Mouse (Mus musculus) heart, embryonic 16.5 days (tissue): ENCODE data around the gene Odf2. TPM values are rescaled to one million over a fixed set of nuclear protein-coding genes. Genes with fewer than 3 reads are reported as not detected.

Experiments used
- ATAC-seq: fragments of 200-750 bp; cut with Nextera tagmentation; replicated peaks from 2 replicates; pipeline ENCODE4 v1.8.0; 2017; ENCODE audit warnings: moderate number of reproducible peaks; ENCODE audit not compliant: insufficient read depth, low FRiP score; ENCODE audit errors: extremely low read depth
- H3K27ac ChIP-seq: fragments of 300-500 bp; sonication (generic); 2 replicates; pipeline ENCODE4 v1.5.1; 2014; ENCODE audit warnings: mild to moderate bottlenecking, low read length, control low read depth, moderate library complexity
- H3K27me3 ChIP-seq: fragments of 300-500 bp; sonication (generic); 2 replicates; pipeline ENCODE4 v1.6.1; 2014; ENCODE audit warnings: low read length, mixed read lengths; ENCODE audit not compliant: control insufficient read depth, insufficient read depth
- H3K36me3 ChIP-seq: fragments of 300-500 bp; sonication (generic); 2 replicates; pipeline ENCODE4 v1.6.1; 2014; ENCODE audit not compliant: control insufficient read depth, insufficient read depth
- H3K4me1 ChIP-seq: fragments of 300-500 bp; sonication (generic); 2 replicates; pipeline ENCODE4 v1.6.1; 2014; ENCODE audit warnings: low read length, mixed read lengths; ENCODE audit not compliant: control insufficient read depth, insufficient read depth
- H3K4me2 ChIP-seq: fragments of 300-500 bp; sonication (generic); 2 replicates; pipeline ENCODE4 v1.6.1; 2014; ENCODE audit warnings: low read depth, mild to moderate bottlenecking, control low read depth, low read length
- H3K4me3 ChIP-seq: fragments of 300-500 bp; sonication (generic); 2 replicates; pipeline ENCODE4 v1.5.1; 2014; ENCODE audit warnings: mild to moderate bottlenecking, control low read depth, low read length
- H3K9ac ChIP-seq: fragments of 300-500 bp; sonication (generic); 2 replicates; pipeline ENCODE4 v1.6.1; 2014; ENCODE audit warnings: low read length, control low read depth
- H3K9me3 ChIP-seq: fragments of 300-500 bp; sonication (generic); replicated peaks from 2 replicates; pipeline ENCODE4 v1.6.1; 2016; ENCODE audit warnings: low read length; ENCODE audit not compliant: control insufficient read depth
- WGBS: fragments of 180-500 bp; shearing (Covaris S2); extraction: QIAGEN DNeasy Blood & Tissue Kit; methylation state at CpG from one replicate; pipeline ENCODE4 v1.1.7; 2014; 5-methylcytosine and 5-hydroxymethylcytosine counted together
- polyA plus RNA-seq: library from polyadenylated mRNA; unstranded; fragments of >200 nt; fragmentation: Nextera tagmentation; extraction: Ambion mirVana; gene quantifications from 2 replicates; pipeline ENCODE4 v1.2.1, GENCODE M21; 2015

Odf2 gene
- polyA plus RNA-seq = 41.3 and 48.1 TPM in 2 replicates

GRCm38 (mm10) chr2:29889066-29889944, at the start of gene Odf2:
Odf2 (plus strand) TSS chr2:29889221.
- 1% methylated on average over 64 of the region's 70 CpGs for WGBS

GRCm38 (mm10) chr2:29839460-29839859, 49.6 kb upstream of the Odf2 start:
- H3K4me2 ChIP-seq = no peak overlapping the region
- H3K9ac ChIP-seq = no peak overlapping the region
- H3K4me3 ChIP-seq = no peak overlapping the region
- no peaks in the 10 kb centered on the region for H3K4me1 ChIP-seq
- no peaks in the 10 kb centered on the region for H3K9me3 ChIP-seq
- peaks cover 18% of the 10 kb centered on the region for H3K36me3 ChIP-seq
- WGBS = 52% methylated on average over 4 of the region's 4 CpGs
- H3K27me3 ChIP-seq = peaks cover 14% of the 10 kb centered on the region
- no peak overlapping the region for H3K27ac ChIP-seq
- no peak for ATAC-seq

More at GRCm38 (mm10) chr2:29889066-29889944, at the start of gene Odf2:
- Histone ChIP-seq H3K4me2 (peak within 1 kb of the TSS; percentile 99), H3K36me3 (peaks cover 16% of the 10 kb centered on the region), H3K4me1 (peaks cover 11% of the 10 kb centered on the region), H3K4me3 (peak within 1 kb of the TSS; percentile 100), H3K9me3 (no peaks in the 10 kb centered on the region), H3K27me3 (no peaks in the 10 kb centered on the region), H3K27ac (peak within 1 kb of the TSS; percentile 89), H3K9ac (peak within 1 kb of the TSS; percentile 95)
- peak; percentile 92 for ATAC-seq

DNA sequence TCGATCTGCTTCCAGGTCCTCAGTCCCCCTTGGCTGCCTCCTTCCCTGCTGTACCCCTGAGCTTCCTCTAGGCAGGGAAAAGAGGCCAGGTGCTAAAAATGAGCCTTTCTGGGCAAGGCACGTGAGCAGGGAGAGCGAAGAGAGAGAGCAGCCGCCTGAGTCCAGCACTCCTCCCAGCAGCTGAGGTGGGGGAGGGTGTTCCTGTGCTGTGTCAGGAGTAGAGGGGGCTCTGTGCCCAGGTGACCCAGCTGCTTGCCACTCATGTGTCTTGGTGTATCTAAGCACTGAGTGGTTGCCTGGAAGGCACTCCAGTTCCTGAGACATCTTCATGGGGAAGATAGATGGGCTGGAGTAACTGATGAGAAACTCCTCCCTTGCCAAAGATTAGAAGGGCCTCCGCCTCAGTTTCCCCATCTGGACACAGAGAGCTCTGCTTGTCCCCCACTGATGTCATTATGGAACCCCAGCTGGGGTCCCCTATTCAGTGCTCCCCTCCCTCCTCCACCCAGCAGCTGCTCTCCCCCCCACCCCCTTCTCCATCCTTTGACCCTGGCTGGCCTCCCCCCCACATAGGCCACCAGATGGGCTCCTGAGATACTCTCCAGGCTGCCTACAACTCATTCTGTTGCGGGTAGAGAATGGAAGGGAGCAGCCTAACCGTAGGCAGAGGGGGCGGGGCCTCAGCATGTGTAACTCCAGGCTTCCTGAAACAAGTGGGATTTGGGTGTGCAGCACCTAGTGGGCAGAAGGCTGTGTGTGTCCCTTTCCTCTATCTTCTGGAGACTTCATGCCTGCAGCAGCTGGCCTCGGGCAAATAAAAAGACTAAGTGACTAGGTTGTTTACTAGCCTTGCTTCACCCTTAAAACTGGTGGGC, 45.6 kb upstream of the Odf2 start:
- Histone ChIP-seq H3K9me3 (no peaks in the 10 kb centered on the region), H3K4me3 (no peak overlapping the region), H3K9ac (no peak overlapping the region), H3K36me3 (peaks cover 15% of the 10 kb centered on the region), H3K4me2 (no peak overlapping the region), H3K27ac (no peak overlapping the region), H3K4me1 (0 out of 2 replicates have a peak, but pooled peaks cover 3% of the 10 kb centered on the region), H3K27me3 (peaks cover 45% of the 10 kb centered on the region)
- WGBS = 73% methylated on average over 9 of the region's 9 CpGs
- ATAC-seq = no peak

DNA sequence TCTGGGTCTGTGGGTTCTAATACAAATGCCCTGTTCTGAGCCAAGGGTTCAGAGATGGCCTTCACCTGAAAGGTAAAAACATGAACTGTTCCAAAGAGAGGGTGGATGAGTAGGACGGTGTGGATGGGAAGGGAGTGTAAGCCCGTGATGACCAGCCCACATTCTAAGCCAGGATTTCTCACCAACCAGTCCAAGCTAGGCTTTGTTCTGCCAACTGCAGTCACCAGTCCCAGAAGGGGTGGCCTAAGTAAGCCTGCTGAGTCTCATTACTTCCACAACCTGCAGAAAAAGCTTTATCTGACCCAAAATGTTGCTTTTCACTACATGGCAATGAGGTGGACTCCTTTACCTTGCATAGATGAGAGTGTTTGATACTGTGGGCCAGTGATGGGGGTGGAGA, 44.9 kb upstream of the Odf2 start:
- Histone ChIP-seq H3K4me2 (no peak overlapping the region), H3K36me3 (peaks cover 15% of the 10 kb centered on the region), H3K4me3 (no peak overlapping the region), H3K27ac (no peak overlapping the region), H3K9ac (no peak overlapping the region), H3K4me1 (0 out of 2 replicates have a peak, but pooled peaks cover 3% of the 10 kb centered on the region), H3K27me3 (peaks cover 45% of the 10 kb centered on the region), H3K9me3 (no peaks in the 10 kb centered on the region)
- WGBS = 86% methylated on average over 2 of the region's 2 CpGs
- no peak for ATAC-seq

DNA sequence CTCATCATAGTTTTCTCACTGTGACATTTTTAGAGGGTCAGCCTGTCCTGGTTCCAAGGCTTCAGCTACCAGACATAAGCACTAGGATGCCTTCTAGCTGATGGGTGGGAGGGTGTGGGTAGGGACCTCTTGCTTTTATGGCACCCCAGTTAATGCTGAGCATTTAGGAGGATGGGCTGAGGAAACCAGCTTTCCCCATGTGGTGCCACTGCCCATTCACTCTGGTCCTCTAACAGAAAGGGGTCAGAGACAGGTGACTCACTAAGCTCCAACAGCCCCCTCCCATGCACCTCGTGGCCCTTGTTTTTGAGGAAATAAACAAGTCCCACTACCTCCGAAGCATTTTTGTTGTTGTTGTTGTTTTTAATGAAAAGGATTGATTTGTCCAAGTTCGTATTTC, 44.4 kb upstream of the Odf2 start:
- H3K4me3 ChIP-seq = no peak overlapping the region
- H3K27me3 ChIP-seq = peaks cover 45% of the 10 kb centered on the region
- H3K4me1 ChIP-seq = 0 out of 2 replicates have a peak, but pooled peaks cover 3% of the 10 kb centered on the region
- H3K9me3 ChIP-seq = no peaks in the 10 kb centered on the region
- WGBS = 48% methylated on average over 3 of the region's 3 CpGs
- no peak overlapping the region for H3K4me2 ChIP-seq
- H3K9ac ChIP-seq = no peak overlapping the region
- H3K36me3 ChIP-seq = peaks cover 15% of the 10 kb centered on the region
- ATAC-seq = no peak
- H3K27ac ChIP-seq = no peak overlapping the region

GRCm38 (mm10) chr2:29845636-29846035, 43.4 kb upstream of the Odf2 start:
- H3K9me3 ChIP-seq = no peaks in the 10 kb centered on the region
- WGBS = 28% methylated on average over 25 of the region's 25 CpGs
- peak overlapping the region; percentile 13 for H3K4me2 ChIP-seq
- no peak for ATAC-seq
- H3K36me3 ChIP-seq = peaks cover 15% of the 10 kb centered on the region
- no peak overlapping the region for H3K27ac ChIP-seq
- H3K27me3 ChIP-seq = peaks cover 45% of the 10 kb centered on the region
- peak overlapping the region; percentile 18; the same call in 1 of the 2 replicates for H3K4me3 ChIP-seq
- H3K4me1 ChIP-seq = 0 out of 2 replicates have a peak, but pooled peaks cover 3% of the 10 kb centered on the region
- H3K9ac ChIP-seq = no peak overlapping the region

GRCm38 (mm10) chr2:29846061-29846853, 42.8 kb upstream of the Odf2 start:
- ATAC-seq = no peak
- H3K27ac ChIP-seq = no peak overlapping the region
- no peaks in the 10 kb centered on the region for H3K9me3 ChIP-seq
- peak overlapping the region; percentile 18; the same call in 1 of the 2 replicates for H3K4me3 ChIP-seq
- 0 out of 2 replicates have a peak, but pooled peaks cover 3% of the 10 kb centered on the region for H3K4me1 ChIP-seq
- no peak overlapping the region for H3K9ac ChIP-seq
- H3K27me3 ChIP-seq = peaks cover 45% of the 10 kb centered on the region
- H3K4me2 ChIP-seq = peak overlapping the region; percentile 13
- H3K36me3 ChIP-seq = peaks cover 14% of the 10 kb centered on the region
- 10% methylated on average over 46 of the region's 47 CpGs for WGBS

GRCm38 (mm10) chr2:29846911-29847310, 42.1 kb upstream of the Odf2 start:
- H3K27me3 ChIP-seq = peaks cover 45% of the 10 kb centered on the region
- H3K9me3 ChIP-seq = no peaks in the 10 kb centered on the region
- no peak overlapping the region for H3K27ac ChIP-seq
- no peak overlapping the region for H3K9ac ChIP-seq
- H3K36me3 ChIP-seq = peaks cover 11% of the 10 kb centered on the region; the same call in 1 of the 2 replicates
- no peak overlapping the region for H3K4me3 ChIP-seq
- H3K4me1 ChIP-seq = 0 out of 2 replicates have a peak, but pooled peaks cover 3% of the 10 kb centered on the region
- no peak for ATAC-seq
- no peak overlapping the region for H3K4me2 ChIP-seq
- 48% methylated on average over 3 of the region's 3 CpGs for WGBS
